Mouse (Mus musculus) bone marrow macrophage, adult 2 months (primary cell): Measurements from ENCODE around the gene Nup153. TPM values are rescaled to one million over a fixed set of nuclear protein-coding genes. Genes with fewer than 3 reads are reported as not detected.
A peak's percentile ranks its signal among the peaks of the same experiment; 100 is the strongest.

Experiments
- H3K27ac ChIP-seq: 2 replicates; pipeline ENCODE4 v1.5.1; 2012; ENCODE audit warnings: low read depth, low read length; ENCODE audit not compliant: insufficient read depth
- H3K4me1 ChIP-seq: 2 replicates; pipeline ENCODE4 v1.6.1; 2012; ENCODE audit warnings: low read length; ENCODE audit not compliant: control insufficient read depth, insufficient read depth
- H3K4me3 ChIP-seq: 2 replicates; pipeline ENCODE4 v1.5.1; 2012; ENCODE audit warnings: mild to moderate bottlenecking, low read length, moderate library complexity; ENCODE audit not compliant: insufficient read depth
- CTCF ChIP-seq: IDR thresholded peaks from 2 replicates; pipeline ENCODE4 v1.5.1; 2012; ENCODE audit warnings: low read depth, mild to moderate bottlenecking, low read length, moderate library complexity
- POLR2A ChIP-seq: IDR thresholded peaks from 2 replicates; pipeline ENCODE4 v1.6.1; 2012; ENCODE audit warnings: mild to moderate bottlenecking, low read depth, low read length, borderline replicate concordance
- polyA plus RNA-seq: library from polyadenylated mRNA; stranded (reverse); fragments of >200 nt; gene quantifications from 2 replicates; pipeline ENCODE4 v1.2.4, GENCODE M21; 2012; ENCODE audit not compliant: missing spikeins, insufficient read depth, insufficient read length

The Nup153 gene
- polyA plus RNA-seq, 1 experiment: 37.6 TPM

GRCm38 (mm10) chr13:46645476-46645875, 82.3 kb downstream of the Nup153 start:
- TF ChIP-seq CTCF (no peak), POLR2A (no peak)
- no peak overlapping the region for H3K4me3 ChIP-seq
- no peaks in the 10 kb centered on the region for H3K4me1 ChIP-seq
- H3K27ac ChIP-seq: no peak overlapping the region

GRCm38 (mm10) chr13:46644175-46644574, 83.6 kb downstream of the Nup153 start:
- Histone ChIP-seq H3K27ac (no peak overlapping the region), H3K4me1 (no peaks in the 10 kb centered on the region), H3K4me3 (no peak overlapping the region)
- TF ChIP-seq CTCF: no peak

- Histone ChIP-seq H3K4me3 (no peak overlapping the region), H3K4me1 (no peaks in the 10 kb centered on the region), H3K27ac (no peak overlapping the region)
- TF ChIP-seq CTCF (0 out of 2 replicates have a peak, but pooled peaks have one; percentile 33), POLR2A (no peak)
These were observed 85.4 kb downstream of the Nup153 start for GRCm38 (mm10) chr13:46642318-46642717.

DNA sequence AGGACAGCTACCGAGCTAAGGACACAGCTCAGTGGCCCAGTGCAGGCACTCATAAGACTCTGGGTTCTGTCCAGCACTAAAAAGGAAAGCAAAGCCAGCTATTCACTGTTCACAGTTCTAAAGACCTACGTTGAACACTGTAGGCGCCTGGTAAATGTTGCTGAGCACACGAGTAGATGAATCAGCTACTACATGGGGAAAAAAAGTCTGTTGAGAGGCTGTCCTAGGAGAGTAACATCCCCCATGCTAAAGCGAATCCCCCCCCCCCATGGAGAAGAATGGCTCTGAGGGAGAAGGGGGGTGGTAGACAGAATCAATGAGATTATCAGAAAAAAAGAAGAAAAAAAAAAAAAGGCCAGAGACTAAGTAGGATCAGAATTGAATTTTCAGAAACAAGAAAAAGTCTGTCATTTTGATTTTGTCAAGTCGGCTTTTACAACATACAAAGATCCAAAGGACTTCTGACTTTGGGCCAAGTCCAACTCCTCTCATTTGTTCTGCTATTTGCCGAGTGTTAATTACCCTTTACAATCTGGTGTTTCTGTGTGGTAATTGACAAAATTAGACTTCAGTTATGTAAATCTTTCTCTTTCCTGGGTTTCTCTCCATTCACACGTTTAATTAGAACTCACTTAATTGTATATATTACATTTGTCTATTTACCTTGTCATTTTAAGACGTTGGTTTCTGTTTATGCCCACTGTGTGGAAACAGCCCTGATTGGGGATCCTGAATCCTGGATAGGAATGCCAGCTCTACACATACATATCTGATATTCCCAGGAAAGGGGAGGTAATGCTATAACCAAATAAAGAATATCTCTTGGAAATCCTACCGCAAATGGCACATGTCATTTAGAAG, 86.9 kb downstream of the Nup153 start:
- H3K4me1 ChIP-seq: no peaks in the 10 kb centered on the region
- H3K4me3 ChIP-seq: no peak overlapping the region
- TF ChIP-seq CTCF (no peak), POLR2A (no peak)
- H3K27ac ChIP-seq: no peak overlapping the region

- no peak overlapping the region for H3K4me3 ChIP-seq
- H3K27ac ChIP-seq: no peak overlapping the region
- TF ChIP-seq CTCF (no peak), POLR2A (no peak)
- H3K4me1 ChIP-seq: peaks cover 5% of the 10 kb centered on the region; the same call in 1 of the 2 replicates
These were observed 93.6 kb downstream of the Nup153 start for GRCm38 (mm10) chr13:46634133-46634488.

- no peak overlapping the region for H3K27ac ChIP-seq
- TF ChIP-seq CTCF (no peak), POLR2A (no peak)
- no peak overlapping the region for H3K4me3 ChIP-seq
- H3K4me1 ChIP-seq: peaks cover 5% of the 10 kb centered on the region; the same call in 1 of the 2 replicates
These were observed 94.2 kb downstream of the Nup153 start for GRCm38 (mm10) chr13:46633320-46634132.

GRCm38 (mm10) chr13:46632796-46633195, 94.9 kb downstream of the Nup153 start:
- Histone ChIP-seq H3K27ac (no peak overlapping the region), H3K4me1 (peaks cover 5% of the 10 kb centered on the region; the same call in 1 of the 2 replicates), H3K4me3 (no peak overlapping the region)
- TF ChIP-seq POLR2A (no peak), CTCF (no peak)

Other genes with a start within 250 kb of the Nup153 start
- gene Cap2, start 226.1 kb downstream of the Nup153 start, polyA plus RNA-seq: not detected in 2 replicates
- 16.0 and 17.4 TPM in 2 replicates for gene Fam8a1, start 58.4 kb downstream of the Nup153 start, polyA plus RNA-seq
- 18.8 and 22.0 TPM in 2 replicates for gene Kif13a, start 201.9 kb upstream of the Nup153 start, polyA plus RNA-seq